In genomic region chr10:128049741-128050140, GRCm38 (mm10) we compare ENCODE assay signal across 2 mouse cellular contexts.
TF ChIP-seq lines count a peak whose summit lies in the region.

No protein-coding gene starts in this region.

TF ChIP-seq in MEL, 35 proteins besides CTCF, POLR2A, EP300 and RAD21:
- no peak for TF ChIP-seq POLR2AphosphoS5 (IDR thresholded peaks at IDR 0.05; ENCODE audit: borderline replicate concordance, low read depth, low read length)
- TF ChIP-seq SIN3A (IDR thresholded peaks at IDR 0.05; ENCODE audit: low read length): no peak
- TF ChIP-seq ZMIZ1 (IDR thresholded peaks at IDR 0.05; ENCODE audit: low read depth, low read length): peak; percentile 44; the same call in 1 of the 2 replicates
- no peak for TF ChIP-seq CHD2 (IDR thresholded peaks at IDR 0.05; ENCODE audit: low read length)
- TF ChIP-seq MEF2A (IDR thresholded peaks at IDR 0.05; ENCODE audit: extremely low read depth, insufficient replicate concordance, low read depth, low read length, poor library complexity, severe bottlenecking): no peak
- TF ChIP-seq USF1 (IDR thresholded peaks at IDR 0.05; ENCODE audit: low read depth, low read length): no peak
- no peak for TF ChIP-seq RCOR1 (IDR thresholded peaks at IDR 0.05; ENCODE audit: low read depth, low read length)
- 0 out of 2 replicates have a peak, but pooled peaks have one; percentile 13 for TF ChIP-seq TBP (IDR thresholded peaks at IDR 0.05; ENCODE audit: low read depth, low read length)
- TF ChIP-seq NRF1 (IDR thresholded peaks at IDR 0.05; ENCODE audit: insufficient read depth, low read depth, low read length, poor library complexity, severe bottlenecking): no peak

TF ChIP-seq in myocyte, 11 proteins besides CTCF, POLR2A, EP300 and RAD21:
- peak; percentile 78 for TF ChIP-seq POLR2AphosphoS2 (IDR thresholded peaks at IDR 0.05; ENCODE audit: insufficient read length, low read depth)
- no peak for TF ChIP-seq SRF (IDR thresholded peaks at IDR 0.05; ENCODE audit: control insufficient read depth, insufficient read length, low read depth)
